Mouse (Mus musculus) CH12.LX (cell line): ENCODE data around the gene Zcchc10.

Experiments
- CTCF ChIP-seq, 2 experiments: IDR thresholded peaks in 1 of 2; conservative IDR thresholded peaks in 1 of 2; 2 replicates each; pipeline ENCODE4 v1.5.1; 2011 to 2012; ENCODE audit warnings: low read depth in 2 of 2, low read length in 2 of 2, improper control_type of control experiment in 1 of 2, inconsistent platforms in 1 of 2, mild to moderate bottlenecking in 1 of 2, moderate library complexity in 1 of 2
- ELF1 ChIP-seq: IDR thresholded peaks from 2 replicates; pipeline ENCODE4 v1.6.1; 2014; ENCODE audit warnings: low read depth, mild to moderate bottlenecking, inconsistent platforms, low read length, improper control_type of control experiment
- NELFE ChIP-seq: IDR thresholded peaks from 2 replicates; pipeline ENCODE4 v1.6.1; 2011; ENCODE audit warnings: low read depth, low read length, improper control_type of control experiment
- USF2 ChIP-seq: conservative IDR thresholded peaks from 2 replicates; pipeline ENCODE4 v1.6.1; 2011; ENCODE audit warnings: low read depth, low read length, improper control_type of control experiment
- ZC3H11A ChIP-seq: IDR thresholded peaks from 2 replicates; pipeline ENCODE4 v1.6.1; 2012; ENCODE audit warnings: low read depth, mild to moderate bottlenecking, inconsistent platforms, low read length, improper control_type of control experiment

- TF ChIP-seq ZC3H11A: no peak
- TF ChIP-seq USF2: no peak
- no peak for TF ChIP-seq CTCF (conservative IDR thresholded peaks at IDR 0.05 in 1 of 2, IDR thresholded peaks at IDR 0.05 in 1 of 2; ENCODE audit: low read depth in 2 of 2, low read length in 2 of 2)
- no peak for TF ChIP-seq ELF1
- TF ChIP-seq NELFE: no peak
Observed at GRCm38 (mm10) chr11:53378918-53379317, 54.4 kb downstream of the Zcchc10 start.
